ENCODE assay signal across 10 mouse cellular contexts in genomic region chr13:107641926-107642657, GRCm38 (mm10).
DNase-seq lines count a peak whose midpoint lies in the region; ATAC-seq and TF ChIP-seq lines count a peak whose summit lies in the region.
"Had no signal": no experiment of that assay in that cellular context is flagged by ENCODE, and none has a peak within 500 bp of the region (broad histone marks: within the 10 kb centered on the region; RNA-seq: fewer than 3 reads in every experiment).

No protein-coding gene starts in this region.

- no peak overlapping the region for H3K9ac ChIP-seq in heart, embryonic 15.5 days
- H3K9ac ChIP-seq in heart, embryonic 12.5 days = no peak overlapping the region
- H3K9ac ChIP-seq in forebrain, embryonic 16.5 days (replicated peaks; ENCODE audit: low read depth, low read length) = peak overlapping the region; percentile 35; the same call in 1 of the 2 replicates
- H3K9ac ChIP-seq in stomach, postnatal 0 days (ENCODE audit: low read length) = no peak overlapping the region

- H3K4me3 ChIP-seq in heart, embryonic 15.5 days = no peak overlapping the region
- H3K4me3 ChIP-seq in heart, embryonic 12.5 days = no peak overlapping the region
- no peak overlapping the region for H3K4me3 ChIP-seq in forebrain, embryonic 16.5 days (replicated peaks; ENCODE audit: low read length)
- H3K4me3 ChIP-seq in midbrain, embryonic 10.5 days = no peak overlapping the region
- no peak overlapping the region for H3K4me3 ChIP-seq in stomach, postnatal 0 days (ENCODE audit: low read depth, low read length)

- H3K36me3 ChIP-seq in heart, embryonic 15.5 days = no peaks in the 10 kb centered on the region
- no peaks in the 10 kb centered on the region for H3K36me3 ChIP-seq in heart, embryonic 12.5 days
- H3K36me3 ChIP-seq in forebrain, embryonic 16.5 days (ENCODE audit: control insufficient read depth, insufficient read depth) = no peaks in the 10 kb centered on the region
- no peaks in the 10 kb centered on the region for H3K36me3 ChIP-seq in midbrain, embryonic 10.5 days
- no peaks in the 10 kb centered on the region for H3K36me3 ChIP-seq in stomach, postnatal 0 days (ENCODE audit: control insufficient read depth, insufficient read depth, low read length)

- WGBS in heart, embryonic 15.5 days = 56% methylated on average over 14 of the region's 14 CpGs
- WGBS in heart, embryonic 12.5 days = 62% methylated on average over 14 of the region's 14 CpGs
- 22% methylated on average over 14 of the region's 14 CpGs for WGBS in forebrain, embryonic 16.5 days
- WGBS in midbrain, embryonic 10.5 days = 63% methylated on average over 14 of the region's 14 CpGs
- WGBS in stomach, postnatal 0 days = 62% methylated on average over 14 of the region's 14 CpGs

- no peak for TF ChIP-seq EP300 in stomach, postnatal 0 days (optimal IDR thresholded peaks at IDR 0.05)

- DNase-seq in brain, embryonic 18.5 days (ENCODE audit: low read depth, low spot score) = peak; percentile 55
- peak; percentile 46 to 82 for DNase-seq in layer of hippocampus, adult 18-20 months (ENCODE audit: low spot score in 2 of 2)
- DNase-seq in midbrain, embryonic 10.5 days (ENCODE audit: low spot score) = peak; percentile 15
- DNase-seq in stomach, postnatal 0 days (ENCODE audit: low spot score) = peak; percentile 25
- no peak for DNase-seq in spleen, postnatal 10 days (ENCODE audit: low spot score in 2 of 2)

- no peak overlapping the region for H3K4me2 ChIP-seq in heart, embryonic 15.5 days
- H3K4me2 ChIP-seq in heart, embryonic 12.5 days = no peak overlapping the region
- no peak overlapping the region for H3K4me2 ChIP-seq in forebrain, embryonic 16.5 days (ENCODE audit: low read length)
- no peak overlapping the region for H3K4me2 ChIP-seq in stomach, postnatal 0 days (replicated peaks; ENCODE audit: low read depth)

- H3K27ac ChIP-seq in heart, embryonic 15.5 days = no peak overlapping the region
- no peak overlapping the region for H3K27ac ChIP-seq in heart, embryonic 12.5 days (ENCODE audit: poor library complexity, severe bottlenecking)
- H3K27ac ChIP-seq in forebrain, embryonic 16.5 days (ENCODE audit: low read length) = peak overlapping the region; percentile 28; the same call in 1 of the 2 replicates
- H3K27ac ChIP-seq in midbrain, embryonic 10.5 days (replicated peaks) = peak overlapping the region; percentile 69
- no peak overlapping the region for H3K27ac ChIP-seq in stomach, postnatal 0 days (replicated peaks)
- H3K27ac ChIP-seq: macrophage had no signal

- peaks cover 21% of the 10 kb centered on the region for H3K4me1 ChIP-seq in heart, embryonic 15.5 days (replicated peaks)
- peaks cover 14% of the 10 kb centered on the region for H3K4me1 ChIP-seq in heart, embryonic 12.5 days (replicated peaks)
- peaks cover 28% of the 10 kb centered on the region for H3K4me1 ChIP-seq in forebrain, embryonic 16.5 days (replicated peaks; ENCODE audit: control insufficient read depth, insufficient read depth, low read length)
- H3K4me1 ChIP-seq in midbrain, embryonic 10.5 days = peaks cover 34% of the 10 kb centered on the region
- no peaks in the 10 kb centered on the region for H3K4me1 ChIP-seq in stomach, postnatal 0 days (replicated peaks; ENCODE audit: control insufficient read depth, insufficient read depth)

- ATAC-seq in heart, embryonic 15.5 days (replicated peaks; ENCODE audit: insufficient number of reproducible peaks, insufficient read depth, low FRiP score, low read depth) = peak; percentile 53; the same call in 1 of the 2 replicates
- ATAC-seq in heart, embryonic 12.5 days (ENCODE audit: insufficient number of reproducible peaks, low FRiP score) = no peak
- peak; percentile 43 for ATAC-seq in forebrain, embryonic 16.5 days
- 0 out of 2 replicates have a peak, but pooled peaks have one; percentile 21 for ATAC-seq in stomach, postnatal 0 days (ENCODE audit: low FRiP score, low TSS enrichment)

- H3K27me3 ChIP-seq in heart, embryonic 15.5 days = peaks cover 22% of the 10 kb centered on the region
- peaks cover 17% of the 10 kb centered on the region for H3K27me3 ChIP-seq in heart, embryonic 12.5 days (replicated peaks)
- H3K27me3 ChIP-seq in forebrain, embryonic 16.5 days (replicated peaks; ENCODE audit: control insufficient read depth, insufficient read depth, low read length) = no peaks in the 10 kb centered on the region
- H3K27me3 ChIP-seq in midbrain, embryonic 10.5 days (ENCODE audit: low read depth, poor library complexity, severe bottlenecking) = peaks cover 42% of the 10 kb centered on the region
- H3K27me3 ChIP-seq in stomach, postnatal 0 days (ENCODE audit: control insufficient read depth, insufficient read depth, low read length) = no peaks in the 10 kb centered on the region
- H3K27me3 ChIP-seq: CH12.LX had no signal

- no peaks in the 10 kb centered on the region for H3K9me3 ChIP-seq in heart, embryonic 15.5 days (replicated peaks)
- no peaks in the 10 kb centered on the region for H3K9me3 ChIP-seq in heart, embryonic 12.5 days (replicated peaks)
- no peaks in the 10 kb centered on the region for H3K9me3 ChIP-seq in forebrain, embryonic 16.5 days (ENCODE audit: control insufficient read depth, low read length)
- no peaks in the 10 kb centered on the region for H3K9me3 ChIP-seq in midbrain, embryonic 10.5 days (replicated peaks)
- no peaks in the 10 kb centered on the region for H3K9me3 ChIP-seq in stomach, postnatal 0 days (ENCODE audit: control insufficient read depth, low read length)

- TF ChIP-seq CTCF in stomach, postnatal 0 days (IDR thresholded peaks at IDR 0.05; ENCODE audit: low read depth) = no peak

Comparison
In these comparisons a context has a peak if more than half of its experiments do, and no peak if none do; other contexts are left out.
1. H3K27ac ChIP-seq: peak in forebrain, embryonic 16.5 days (single experiment) and midbrain, embryonic 10.5 days (single experiment); none in heart, embryonic 15.5 days (single experiment), heart, embryonic 12.5 days (single experiment) and stomach, postnatal 0 days (single experiment).
2. DNase-seq: peak in brain, embryonic 18.5 days (single experiment), layer of hippocampus, adult 18-20 months (2 of 2), midbrain, embryonic 10.5 days (single experiment) and stomach, postnatal 0 days (single experiment); none in spleen, postnatal 10 days (0 of 2).